Mouse (Mus musculus) CH12.LX (cell line): ENCODE measurements at regions not wholly inside any gene's neighbourhood (a gene's known extent, or its start where the extent isn't known, plus 50 kb on each side); places are given as distances from the start of the nearest gene placed in this dataset.
A peak's percentile ranks its signal among the peaks of the same experiment; 100 is the strongest.

ENCODE experiments used
- BHLHE40 ChIP-seq: IDR thresholded peaks from 2 replicates; pipeline ENCODE4 v1.6.1; 2011; ENCODE audit warnings: mild to moderate bottlenecking, low read depth, low read length, improper control_type of control experiment
- CTCF ChIP-seq, 2 experiments: IDR thresholded peaks in 1 of 2; conservative IDR thresholded peaks in 1 of 2; 2 replicates each; pipeline ENCODE4 v1.5.1; 2011 to 2012; ENCODE audit warnings: low read depth in 2 of 2, low read length in 2 of 2, improper control_type of control experiment in 1 of 2, inconsistent platforms in 1 of 2, mild to moderate bottlenecking in 1 of 2, moderate library complexity in 1 of 2
- EP300 ChIP-seq: IDR thresholded peaks from 2 replicates; pipeline ENCODE4 v1.6.1; 2011; ENCODE audit warnings: low read length, improper control_type of control experiment
- ETS1 ChIP-seq: conservative IDR thresholded peaks from 2 replicates; pipeline ENCODE4 v1.6.1; 2012; ENCODE audit warnings: low read depth, mild to moderate bottlenecking, inconsistent platforms, low read length, improper control_type of control experiment, moderate library complexity
- HCFC1 ChIP-seq: IDR thresholded peaks from 2 replicates; pipeline ENCODE4 v1.6.1; 2012; ENCODE audit warnings: low read depth, mild to moderate bottlenecking, inconsistent platforms, low read length, improper control_type of control experiment
- KAT2A ChIP-seq: IDR thresholded peaks from 2 replicates; pipeline ENCODE4 v1.6.1; 2012; ENCODE audit warnings: low read length, improper control_type of control experiment, inconsistent platforms; ENCODE audit not compliant: insufficient replicate concordance
- MAFK ChIP-seq: IDR thresholded peaks from 2 replicates; pipeline ENCODE4 v1.6.1; 2011; ENCODE audit warnings: low read length, improper control_type of control experiment; ENCODE audit not compliant: insufficient replicate concordance
- MYC ChIP-seq: IDR thresholded peaks from 2 replicates; pipeline ENCODE4 v1.6.1; 2011; ENCODE audit warnings: low read depth, mild to moderate bottlenecking, improper control_type of control experiment, low read length
- POLR2A ChIP-seq: IDR thresholded peaks from 2 replicates; pipeline ENCODE4 v1.6.1; 2011; ENCODE audit warnings: low read depth, mild to moderate bottlenecking, improper control_type of control experiment, low read length
- SIN3A ChIP-seq: IDR thresholded peaks from 2 replicates; pipeline ENCODE4 v1.6.1; 2012; ENCODE audit warnings: low read length, improper control_type of control experiment, inconsistent platforms
- TCF12 ChIP-seq: IDR thresholded peaks from 2 replicates; pipeline ENCODE4 v1.6.1; 2014; ENCODE audit warnings: low read depth, mild to moderate bottlenecking, inconsistent platforms, low read length, improper control_type of control experiment
- USF1 ChIP-seq: IDR thresholded peaks from 2 replicates; pipeline ENCODE4 v1.6.1; 2014; ENCODE audit warnings: low read depth, mild to moderate bottlenecking, inconsistent platforms, low read length, improper control_type of control experiment
- ZC3H11A ChIP-seq: IDR thresholded peaks from 2 replicates; pipeline ENCODE4 v1.6.1; 2012; ENCODE audit warnings: low read depth, mild to moderate bottlenecking, inconsistent platforms, low read length, improper control_type of control experiment

- no peak for TF ChIP-seq ZC3H11A
- TF ChIP-seq POLR2A, result no peak
- TF ChIP-seq MYC, result no peak
- TF ChIP-seq ETS1, result no peak
- no peak for TF ChIP-seq TCF12
- no peak for TF ChIP-seq USF1
- peak in 1 of 2 experiments; percentile 10; a peak in 2 of 4 replicates for TF ChIP-seq CTCF (conservative IDR thresholded peaks at IDR 0.05 in 1 of 2, IDR thresholded peaks at IDR 0.05 in 1 of 2; ENCODE audit: low read depth in 2 of 2, low read length in 2 of 2)
- TF ChIP-seq EP300, result no peak
- TF ChIP-seq HCFC1, result no peak
- TF ChIP-seq BHLHE40, result no peak
- TF ChIP-seq MAFK, result no peak
- no peak for TF ChIP-seq SIN3A
- TF ChIP-seq KAT2A, result no peak
Observed at GRCm38 (mm10) chr10:102835814-102836213, 194.2 kb downstream of the Alx1 start.
